In genomic region chrX:136707446-136708167, GRCm38 (mm10) we compare ENCODE assay signal across 8 mouse cellular contexts. TPM values are rescaled to one million over a fixed set of nuclear protein-coding genes. Genes with fewer than 3 reads are reported as not detected.
DNase-seq lines count a peak whose midpoint lies in the region; ATAC-seq lines count a peak whose summit lies in the region.

Gene Tceal1 (plus strand): TSS chrX:136707982.

- no peaks in the 10 kb centered on the region for H3K4me1 ChIP-seq in brown adipose tissue, adult 24 weeks (ENCODE audit: control insufficient read depth, insufficient read depth, insufficient read length, low read length)
- H3K4me1 ChIP-seq in forebrain, embryonic 11.5 days (replicated peaks; ENCODE audit: control insufficient read depth, insufficient read depth, low read length) = peaks cover 3% of the 10 kb centered on the region; the same call in 1 of the 2 replicates
- no peaks in the 10 kb centered on the region for H3K4me1 ChIP-seq in heart, embryonic 14.5 days (ENCODE audit: control insufficient read depth in 2 of 2, insufficient read depth in 2 of 2, low read length in 2 of 2)
- H3K4me1 ChIP-seq in liver, embryonic 13.5 days (replicated peaks) = no peaks in the 10 kb centered on the region

- peak; percentile 95 for ATAC-seq in forebrain, embryonic 11.5 days (replicated peaks; ENCODE audit: low FRiP score)
- 0 out of 2 replicates have a peak, but pooled peaks have one; percentile 43 for ATAC-seq in heart, embryonic 14.5 days (ENCODE audit: insufficient number of reproducible peaks, insufficient read depth, low FRiP score, low read depth)
- ATAC-seq in liver, embryonic 13.5 days (ENCODE audit: low read depth) = 0 out of 2 replicates have a peak, but pooled peaks have one; percentile 41

- peak within 1 kb of the TSS; percentile 51 for H3K4me2 ChIP-seq in forebrain, embryonic 11.5 days (ENCODE audit: low read depth, low read length, severe bottlenecking)
- peak within 1 kb of the TSS; percentile 68 for H3K4me2 ChIP-seq in heart, embryonic 14.5 days (ENCODE audit: low read length)
- H3K4me2 ChIP-seq in liver, embryonic 13.5 days = peak within 1 kb of the TSS; percentile 58

- DNase-seq in CD4-positive helper T cell, adult 2 months (ENCODE audit: low read depth, low spot score) = peak; percentile 2
- DNase-seq in forebrain, embryonic 11.5 days (ENCODE audit: low spot score) = peak; percentile 75
- DNase-seq in kidney, postnatal 25 days = peak; percentile 76 to 80
- no peak for DNase-seq in liver, embryonic 13.5 days
- peak; percentile 54 for DNase-seq in neural tube, embryonic 10.5 days (ENCODE audit: extremely low spot score, low spot score)
- peak; percentile 48 for DNase-seq in testis, postnatal 14 days (ENCODE audit: low spot score)

- H3K9me3 ChIP-seq in forebrain, embryonic 11.5 days (ENCODE audit: control insufficient read depth, low read length) = no peaks in the 10 kb centered on the region
- no peaks in the 10 kb centered on the region for H3K9me3 ChIP-seq in heart, embryonic 14.5 days (ENCODE audit: control insufficient read depth, low read length)
- no peaks in the 10 kb centered on the region for H3K9me3 ChIP-seq in liver, embryonic 13.5 days (replicated peaks)

- H3K27me3 ChIP-seq in forebrain, embryonic 11.5 days (ENCODE audit: control insufficient read depth, insufficient read depth, low read length) = peaks cover 2% of the 10 kb centered on the region; the same call in 1 of the 2 replicates
- H3K27me3 ChIP-seq in heart, embryonic 14.5 days (ENCODE audit: control insufficient read depth, insufficient read depth, low read length) = no peaks in the 10 kb centered on the region
- H3K27me3 ChIP-seq in liver, embryonic 13.5 days = 0 out of 2 replicates have a peak, but pooled peaks cover 8% of the 10 kb centered on the region

- peak within 1 kb of the TSS; percentile 65 for H3K9ac ChIP-seq in forebrain, embryonic 11.5 days (ENCODE audit: low read length)
- peak within 1 kb of the TSS; percentile 83 for H3K9ac ChIP-seq in heart, embryonic 14.5 days (ENCODE audit: low read length)
- peak within 1 kb of the TSS; percentile 22; the same call in 1 of the 2 replicates for H3K9ac ChIP-seq in liver, embryonic 13.5 days

- WGBS in forebrain, embryonic 11.5 days = 14% methylated on average over 15 of the region's 15 CpGs
- 23% methylated on average over 15 of the region's 15 CpGs for WGBS in heart, embryonic 14.5 days
- WGBS in liver, embryonic 13.5 days (ENCODE audit: insufficient replicate concordance) = 18% methylated on average over 14 of the region's 15 CpGs

- 0 out of 2 replicates have a peak within 1 kb of the TSS, but pooled peaks have one; percentile 31 for H3K27ac ChIP-seq in brown adipose tissue, adult 24 weeks (replicated peaks; ENCODE audit: low read depth, low read length)
- H3K27ac ChIP-seq in forebrain, embryonic 11.5 days (ENCODE audit: low read depth, low read length) = peak within 1 kb of the TSS; percentile 70
- H3K27ac ChIP-seq in heart, embryonic 14.5 days (replicated peaks in 1 of 2; ENCODE audit: control insufficient read depth in 1 of 2, insufficient read depth in 1 of 2, low read depth in 2 of 2, low read length in 2 of 2) = peak within 1 kb of the TSS; percentile 80 to 82
- no peak within 1 kb of the TSS for H3K27ac ChIP-seq in liver, embryonic 13.5 days

- H3K4me3 ChIP-seq in brown adipose tissue, adult 24 weeks (ENCODE audit: insufficient read depth, low read depth, low read length) = peak within 1 kb of the TSS; percentile 95
- peak within 1 kb of the TSS; percentile 43 for H3K4me3 ChIP-seq in forebrain, embryonic 11.5 days (ENCODE audit: low read depth, low read length)
- peak within 1 kb of the TSS; percentile 54 to 66 for H3K4me3 ChIP-seq in heart, embryonic 14.5 days (ENCODE audit: control insufficient read depth in 1 of 2, insufficient read depth in 1 of 2, low read depth in 1 of 2, low read length in 2 of 2)
- H3K4me3 ChIP-seq in liver, embryonic 13.5 days (replicated peaks) = peak within 1 kb of the TSS; percentile 52

- H3K36me3 ChIP-seq in forebrain, embryonic 11.5 days (ENCODE audit: control insufficient read depth, insufficient read depth, low read length) = no peaks in the 10 kb centered on the region
- no peaks in the 10 kb centered on the region for H3K36me3 ChIP-seq in heart, embryonic 14.5 days (ENCODE audit: control insufficient read depth, insufficient read depth, low read length)
- no peaks in the 10 kb centered on the region for H3K36me3 ChIP-seq in liver, embryonic 13.5 days

RNA-seq across cellular contexts. Expression of gene Tceal1, which starts in this region (rescaled TPM):
- polyA plus RNA-seq in brown adipose tissue, adult 24 weeks (2012; ENCODE audit: insufficient read depth, insufficient read length, missing spikeins) = 5.1 and 6.2 TPM in 2 replicates
- 9.7 and 11.2 TPM in 2 replicates for polyA plus RNA-seq in forebrain, embryonic 11.5 days (2014; fragmentation: Nextera tagmentation; extraction: Ambion mirVana)
- 11.3 and 12.0 TPM in 2 replicates for polyA plus RNA-seq in heart, embryonic 14.5 days (2014; fragmentation: Nextera tagmentation; extraction: Ambion mirVana)
- 1.1 and 1.3 TPM in 2 replicates for polyA plus RNA-seq in liver, embryonic 13.5 days (2015; fragmentation: Nextera tagmentation; extraction: Ambion mirVana)

Comparison
In these comparisons a context has a peak if more than half of its experiments do, and no peak if none do; other contexts are left out.
1. H3K4me3 ChIP-seq: peak in every context shown above with its lines; median percentile 95 in brown adipose tissue, adult 24 weeks; 60 in heart, embryonic 14.5 days; 52 in liver, embryonic 13.5 days; 43 in forebrain, embryonic 11.5 days.
2. ATAC-seq: peak in every context shown above with its lines; median percentile 95 in forebrain, embryonic 11.5 days; 43 in heart, embryonic 14.5 days; 41 in liver, embryonic 13.5 days.
3. H3K9ac ChIP-seq: peak in every context shown above with its lines; median percentile 83 in heart, embryonic 14.5 days; 65 in forebrain, embryonic 11.5 days; 22 in liver, embryonic 13.5 days.